Mouse (Mus musculus): ENCODE results near the gene Alpi.

GRCm38 (mm10) chr1:87108564-87108963 lies 7.2 kb upstream of the Alpi start:
- TF ChIP-seq EP300 (IDR thresholded peaks at IDR 0.05; ENCODE audit: low read depth) (no peak), CTCF (IDR thresholded peaks at IDR 0.05; ENCODE audit: low read depth) (no peak)
